Mouse (Mus musculus): ENCODE results near the gene Net1. TPM values are rescaled to one million over a fixed set of nuclear protein-coding genes. Genes with fewer than 3 reads are reported as not detected.

Net1 gene
- polyA plus RNA-seq, 1 experiment = 64.6 TPM

GRCm38 (mm10) chr13:3869901-3870300, 48.1 kb downstream of the Net1 start:
- TF ChIP-seq POLR2A (IDR thresholded peaks at IDR 0.05; ENCODE audit: low read depth, low read length) = no peak
- TF ChIP-seq CTCF (IDR thresholded peaks at IDR 0.05; ENCODE audit: extremely low read depth, insufficient read length, insufficient replicate concordance, low read depth, low read length) = no peak
- H3K27ac ChIP-seq (ENCODE audit: insufficient read depth, low read depth, low read length) = no peak overlapping the region
- no peak overlapping the region for H3K4me3 ChIP-seq (ENCODE audit: low read depth, low read length)
- H3K27me3 ChIP-seq (ENCODE audit: control insufficient read depth, insufficient read depth, low read length) = no peaks in the 10 kb centered on the region
- peaks cover 13% of the 10 kb centered on the region for H3K4me1 ChIP-seq (ENCODE audit: control insufficient read depth, insufficient read depth, insufficient read length, low read length)
- no peaks in the 10 kb centered on the region for H3K36me3 ChIP-seq (ENCODE audit: control insufficient read depth, insufficient read depth, low read length)

- no peaks in the 10 kb centered on the region for H3K36me3 ChIP-seq (ENCODE audit: control insufficient read depth, insufficient read depth, low read length)
- peaks cover 18% of the 10 kb centered on the region for H3K4me1 ChIP-seq (ENCODE audit: control insufficient read depth, insufficient read depth, insufficient read length, low read length)
- TF ChIP-seq POLR2A (IDR thresholded peaks at IDR 0.05; ENCODE audit: low read depth, low read length) = no peak
- no peak for TF ChIP-seq CTCF (IDR thresholded peaks at IDR 0.05; ENCODE audit: extremely low read depth, insufficient read length, insufficient replicate concordance, low read depth, low read length)
- no peak overlapping the region for H3K4me3 ChIP-seq (ENCODE audit: low read depth, low read length)
- WGBS = 38% methylated on average over 6 of the region's 6 CpGs
- H3K27me3 ChIP-seq (ENCODE audit: control insufficient read depth, insufficient read depth, low read length) = no peaks in the 10 kb centered on the region
- H3K27ac ChIP-seq (ENCODE audit: insufficient read depth, low read depth, low read length) = no peak overlapping the region
Observed at GRCm38 (mm10) chr13:3867158-3867557, 50.9 kb downstream of the Net1 start.

- H3K27ac ChIP-seq (ENCODE audit: insufficient read depth, low read depth, low read length) = peak overlapping the region; percentile 65
- no peak for TF ChIP-seq POLR2A (IDR thresholded peaks at IDR 0.05; ENCODE audit: low read depth, low read length)
- TF ChIP-seq CTCF (IDR thresholded peaks at IDR 0.05; ENCODE audit: extremely low read depth, insufficient read length, insufficient replicate concordance, low read depth, low read length) = no peak
- peaks cover 18% of the 10 kb centered on the region for H3K4me1 ChIP-seq (ENCODE audit: control insufficient read depth, insufficient read depth, insufficient read length, low read length)
- WGBS = 53% methylated on average over 8 of the region's 8 CpGs
- no peak overlapping the region for H3K4me3 ChIP-seq (ENCODE audit: low read depth, low read length)
- no peaks in the 10 kb centered on the region for H3K27me3 ChIP-seq (ENCODE audit: control insufficient read depth, insufficient read depth, low read length)
- no peaks in the 10 kb centered on the region for H3K36me3 ChIP-seq (ENCODE audit: control insufficient read depth, insufficient read depth, low read length)
Observed at GRCm38 (mm10) chr13:3866355-3867052, 51.5 kb downstream of the Net1 start.

GRCm38 (mm10) chr13:3865648-3866354, 52.2 kb downstream of the Net1 start:
- Histone ChIP-seq H3K4me1 (ENCODE audit: control insufficient read depth, insufficient read depth, insufficient read length, low read length) (peaks cover 18% of the 10 kb centered on the region), H3K27me3 (ENCODE audit: control insufficient read depth, insufficient read depth, low read length) (no peaks in the 10 kb centered on the region), H3K4me3 (ENCODE audit: low read depth, low read length) (no peak overlapping the region), H3K36me3 (ENCODE audit: control insufficient read depth, insufficient read depth, low read length) (no peaks in the 10 kb centered on the region), H3K27ac (ENCODE audit: insufficient read depth, low read depth, low read length) (peak overlapping the region; percentile 65)
- no peak for TF ChIP-seq CTCF (IDR thresholded peaks at IDR 0.05; ENCODE audit: extremely low read depth, insufficient read length, insufficient replicate concordance, low read depth, low read length)
- no peak for TF ChIP-seq POLR2A (IDR thresholded peaks at IDR 0.05; ENCODE audit: low read depth, low read length)
- WGBS = 49% methylated on average over 14 of the region's 14 CpGs

- TF ChIP-seq POLR2A (IDR thresholded peaks at IDR 0.05; ENCODE audit: low read depth, low read length) (no peak), CTCF (IDR thresholded peaks at IDR 0.05; ENCODE audit: extremely low read depth, insufficient read length, insufficient replicate concordance, low read depth, low read length) (no peak)
- Histone ChIP-seq H3K27ac (ENCODE audit: insufficient read depth, low read depth, low read length) (no peak overlapping the region), H3K27me3 (ENCODE audit: control insufficient read depth, insufficient read depth, low read length) (no peaks in the 10 kb centered on the region), H3K4me1 (ENCODE audit: control insufficient read depth, insufficient read depth, insufficient read length, low read length) (peaks cover 18% of the 10 kb centered on the region), H3K4me3 (ENCODE audit: low read depth, low read length) (no peak overlapping the region), H3K36me3 (ENCODE audit: control insufficient read depth, insufficient read depth, low read length) (no peaks in the 10 kb centered on the region)
- WGBS = 83% methylated on average over 10 of the region's 10 CpGs
Observed at GRCm38 (mm10) chr13:3862922-3863580, 55.0 kb downstream of the Net1 start.

GRCm38 (mm10) chr13:3862325-3862724, 55.7 kb downstream of the Net1 start:
- no peaks in the 10 kb centered on the region for H3K27me3 ChIP-seq (ENCODE audit: control insufficient read depth, insufficient read depth, low read length)
- no peak overlapping the region for H3K4me3 ChIP-seq (ENCODE audit: low read depth, low read length)
- TF ChIP-seq POLR2A (IDR thresholded peaks at IDR 0.05; ENCODE audit: low read depth, low read length) (no peak), CTCF (IDR thresholded peaks at IDR 0.05; ENCODE audit: extremely low read depth, insufficient read length, insufficient replicate concordance, low read depth, low read length) (no peak)
- H3K36me3 ChIP-seq (ENCODE audit: control insufficient read depth, insufficient read depth, low read length) = no peaks in the 10 kb centered on the region
- H3K4me1 ChIP-seq (ENCODE audit: control insufficient read depth, insufficient read depth, insufficient read length, low read length) = peaks cover 18% of the 10 kb centered on the region
- H3K27ac ChIP-seq (ENCODE audit: insufficient read depth, low read depth, low read length) = no peak overlapping the region
- 33% methylated on average over 3 of the region's 3 CpGs for WGBS

- no peak for TF ChIP-seq POLR2A (IDR thresholded peaks at IDR 0.05; ENCODE audit: low read depth, low read length)
- Histone ChIP-seq H3K27me3 (ENCODE audit: control insufficient read depth, insufficient read depth, low read length) (no peaks in the 10 kb centered on the region), H3K27ac (ENCODE audit: insufficient read depth, low read depth, low read length) (no peak overlapping the region), H3K36me3 (ENCODE audit: control insufficient read depth, insufficient read depth, low read length) (no peaks in the 10 kb centered on the region), H3K4me1 (ENCODE audit: control insufficient read depth, insufficient read depth, insufficient read length, low read length) (peaks cover 13% of the 10 kb centered on the region), H3K4me3 (ENCODE audit: low read depth, low read length) (no peak overlapping the region)
- 93% methylated on average over 8 of the region's 8 CpGs for WGBS
Observed at GRCm38 (mm10) chr13:3861251-3861650, 56.8 kb downstream of the Net1 start.

Data from small intestine, adult 2 months (tissue).